Mouse (Mus musculus): ENCODE measurements around the gene Tuba3a. TPM values are rescaled to one million over a fixed set of nuclear protein-coding genes. Genes with fewer than 3 reads are reported as not detected.

The Tuba3a gene
- total RNA-seq, 1 experiment: 84.8 TPM

- Histone ChIP-seq H3K4me3 (ENCODE audit: insufficient read depth in 1 of 2, low read depth in 1 of 2, low read length in 2 of 2, poor library complexity in 1 of 2, severe bottlenecking in 1 of 2) (no peak overlapping the region), H3K9ac (ENCODE audit: insufficient read depth, low read depth, low read length, poor library complexity, severe bottlenecking) (no peak overlapping the region), H3K27ac (ENCODE audit: insufficient read depth, low read depth, low read length, poor library complexity, severe bottlenecking) (no peak overlapping the region), H3K9me3 (ENCODE audit: control insufficient read depth, insufficient read depth, low read depth, low read length) (no peaks in the 10 kb centered on the region), H3K36me3 (ENCODE audit: control insufficient read depth, insufficient read depth, low read length, poor library complexity, severe bottlenecking) (no peaks in the 10 kb centered on the region), H3K4me1 (ENCODE audit: control insufficient read depth in 2 of 2, insufficient read depth in 2 of 2, low read length in 2 of 2, poor library complexity in 1 of 2) (peaks cover 3 to 8% of the 10 kb centered on the region in 2 experiments; a peak in 2 of 4 replicates)
- TF ChIP-seq HCFC1 (IDR thresholded peaks at IDR 0.05; ENCODE audit: borderline replicate concordance, insufficient read depth, low read length) (no peak), ZC3H11A (IDR thresholded peaks at IDR 0.05; ENCODE audit: borderline replicate concordance, low read depth, low read length) (no peak), CHD2 (IDR thresholded peaks at IDR 0.05; ENCODE audit: low read depth, low read length) (no peak), ZNF384 (IDR thresholded peaks at IDR 0.05; ENCODE audit: low read depth, low read length) (no peak), MAFK (IDR thresholded peaks at IDR 0.05; ENCODE audit: insufficient read depth, low read depth, low read length) (no peak)
- in situ Hi-C loops (cut with MboI; ENCODE audit: low sequenced_read_pairs in 2 of 2, unreplicated experiment in 2 of 2): no loop called here
- DNase-seq (ENCODE audit: low read depth, low spot score): no peak
Measured at GRCm38 (mm10) chr6:125256222-125256966, 29.4 kb downstream of the Tuba3a start.

GRCm38 (mm10) chr6:125255516-125256044 lies 30.3 kb downstream of the Tuba3a start:
- H3K4me1 ChIP-seq (ENCODE audit: control insufficient read depth in 2 of 2, insufficient read depth in 2 of 2, low read length in 2 of 2, poor library complexity in 1 of 2): peaks cover 3 to 8% of the 10 kb centered on the region in 2 experiments; a peak in 2 of 4 replicates
- no peak for TF ChIP-seq HCFC1 (IDR thresholded peaks at IDR 0.05; ENCODE audit: borderline replicate concordance, insufficient read depth, low read length)
- TF ChIP-seq ZNF384 (IDR thresholded peaks at IDR 0.05; ENCODE audit: low read depth, low read length): no peak
- no peak for TF ChIP-seq CHD2 (IDR thresholded peaks at IDR 0.05; ENCODE audit: low read depth, low read length)
- no peak for TF ChIP-seq ZC3H11A (IDR thresholded peaks at IDR 0.05; ENCODE audit: borderline replicate concordance, low read depth, low read length)
- TF ChIP-seq MAFK (IDR thresholded peaks at IDR 0.05; ENCODE audit: insufficient read depth, low read depth, low read length): no peak
- H3K4me3 ChIP-seq (ENCODE audit: insufficient read depth in 1 of 2, low read depth in 1 of 2, low read length in 2 of 2, poor library complexity in 1 of 2, severe bottlenecking in 1 of 2): no peak overlapping the region
- DNase-seq (ENCODE audit: low read depth, low spot score): no peak
- in situ Hi-C loops (cut with MboI; ENCODE audit: low sequenced_read_pairs in 2 of 2, unreplicated experiment in 2 of 2): no loop called here
- no peaks in the 10 kb centered on the region for H3K36me3 ChIP-seq (ENCODE audit: control insufficient read depth, insufficient read depth, low read length, poor library complexity, severe bottlenecking)
- no peaks in the 10 kb centered on the region for H3K9me3 ChIP-seq (ENCODE audit: control insufficient read depth, insufficient read depth, low read depth, low read length)
- no peak overlapping the region for H3K9ac ChIP-seq (ENCODE audit: insufficient read depth, low read depth, low read length, poor library complexity, severe bottlenecking)
- H3K27ac ChIP-seq (ENCODE audit: insufficient read depth, low read depth, low read length, poor library complexity, severe bottlenecking): no peak overlapping the region

GRCm38 (mm10) chr6:125253863-125254715 lies 31.8 kb downstream of the Tuba3a start:
- Histone ChIP-seq H3K4me1 (ENCODE audit: control insufficient read depth in 2 of 2, insufficient read depth in 2 of 2, low read length in 2 of 2, poor library complexity in 1 of 2) (peaks cover 3 to 4% of the 10 kb centered on the region in 2 experiments; a peak in 2 of 4 replicates), H3K27ac (ENCODE audit: insufficient read depth, low read depth, low read length, poor library complexity, severe bottlenecking) (no peak overlapping the region; the same call in 1 of the 2 replicates), H3K9ac (ENCODE audit: insufficient read depth, low read depth, low read length, poor library complexity, severe bottlenecking) (no peak overlapping the region), H3K4me3 (ENCODE audit: insufficient read depth in 1 of 2, low read depth in 1 of 2, low read length in 2 of 2, poor library complexity in 1 of 2, severe bottlenecking in 1 of 2) (no peak overlapping the region), H3K9me3 (ENCODE audit: control insufficient read depth, insufficient read depth, low read depth, low read length) (no peaks in the 10 kb centered on the region), H3K36me3 (ENCODE audit: control insufficient read depth, insufficient read depth, low read length, poor library complexity, severe bottlenecking) (no peaks in the 10 kb centered on the region)
- TF ChIP-seq ZNF384 (IDR thresholded peaks at IDR 0.05; ENCODE audit: low read depth, low read length) (no peak), MAFK (IDR thresholded peaks at IDR 0.05; ENCODE audit: insufficient read depth, low read depth, low read length) (no peak)
- in situ Hi-C loops (cut with MboI; ENCODE audit: low sequenced_read_pairs in 2 of 2, unreplicated experiment in 2 of 2): no loop called here
- no peak for DNase-seq (ENCODE audit: low read depth, low spot score)

GRCm38 (mm10) chr6:125252711-125253110 lies 33.1 kb downstream of the Tuba3a start:
- H3K27ac ChIP-seq (ENCODE audit: insufficient read depth, low read depth, low read length, poor library complexity, severe bottlenecking): no peak overlapping the region
- TF ChIP-seq HCFC1 (IDR thresholded peaks at IDR 0.05; ENCODE audit: borderline replicate concordance, insufficient read depth, low read length) (no peak), ZNF384 (IDR thresholded peaks at IDR 0.05; ENCODE audit: low read depth, low read length) (no peak), ZC3H11A (IDR thresholded peaks at IDR 0.05; ENCODE audit: borderline replicate concordance, low read depth, low read length) (no peak), MAFK (IDR thresholded peaks at IDR 0.05; ENCODE audit: insufficient read depth, low read depth, low read length) (no peak), CHD2 (IDR thresholded peaks at IDR 0.05; ENCODE audit: low read depth, low read length) (no peak)
- H3K36me3 ChIP-seq (ENCODE audit: control insufficient read depth, insufficient read depth, low read length, poor library complexity, severe bottlenecking): no peaks in the 10 kb centered on the region
- no peak overlapping the region for H3K4me3 ChIP-seq (ENCODE audit: insufficient read depth in 1 of 2, low read depth in 1 of 2, low read length in 2 of 2, poor library complexity in 1 of 2, severe bottlenecking in 1 of 2)
- H3K9ac ChIP-seq (ENCODE audit: insufficient read depth, low read depth, low read length, poor library complexity, severe bottlenecking): no peak overlapping the region
- in situ Hi-C loops (cut with MboI; ENCODE audit: low sequenced_read_pairs in 2 of 2, unreplicated experiment in 2 of 2): no loop called here
- H3K9me3 ChIP-seq (ENCODE audit: control insufficient read depth, insufficient read depth, low read depth, low read length): no peaks in the 10 kb centered on the region
- H3K4me1 ChIP-seq (ENCODE audit: control insufficient read depth in 2 of 2, insufficient read depth in 2 of 2, low read length in 2 of 2, poor library complexity in 1 of 2): peaks cover 3 to 4% of the 10 kb centered on the region in 2 experiments; a peak in 2 of 4 replicates
- DNase-seq (ENCODE audit: low read depth, low spot score): no peak

Data from ES-E14 (cell line).